Mouse (Mus musculus): ENCODE results near the gene 4930519P11Rik. TPM values are rescaled to one million over a fixed set of nuclear protein-coding genes. Genes with fewer than 3 reads are reported as not detected.

The 4930519P11Rik gene
- polyA plus RNA-seq, 1 experiment from 2014 or later, result 0.53 TPM

- H3K27ac ChIP-seq, result no peak overlapping the region
- no peaks in the 10 kb centered on the region for H3K27me3 ChIP-seq (ENCODE audit: poor library complexity, severe bottlenecking)
- no peak for DNase-seq (ENCODE audit: extremely low spot score, low spot score)
- peaks cover 34% of the 10 kb centered on the region for H3K4me1 ChIP-seq
- H3K4me3 ChIP-seq, result no peak overlapping the region
- H3K36me3 ChIP-seq (replicated peaks), result peaks cover 13% of the 10 kb centered on the region
- H3K9me3 ChIP-seq, result no peaks in the 10 kb centered on the region
- 86% methylated on average over 3 of the region's 3 CpGs for WGBS
Measured at GRCm38 (mm10) chr2:154617061-154617460, 3.8 kb upstream of the 4930519P11Rik start.

DNA sequence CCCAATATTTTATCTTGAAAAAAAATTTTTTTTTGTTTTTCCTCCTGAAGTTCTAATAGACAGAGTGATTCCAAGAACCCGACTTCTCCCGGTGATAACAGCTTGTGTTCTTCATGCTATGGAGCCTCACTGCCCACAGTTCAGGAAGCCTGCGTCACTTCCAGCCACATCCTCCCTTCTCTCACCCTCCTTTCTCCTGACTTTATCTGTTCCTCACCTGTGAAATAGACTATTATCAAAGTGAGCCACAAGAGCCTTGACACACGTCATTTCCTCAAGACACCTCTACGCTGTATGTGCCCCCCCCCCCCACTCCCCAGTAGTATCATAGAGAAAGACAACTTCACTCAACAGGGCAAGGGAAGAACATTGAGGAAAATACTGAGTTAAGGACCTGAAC lies 2.4 kb upstream of the 4930519P11Rik start:
- DNase-seq (ENCODE audit: extremely low spot score, low spot score), result no peak
- H3K9me3 ChIP-seq, result no peaks in the 10 kb centered on the region
- H3K4me1 ChIP-seq, result peaks cover 34% of the 10 kb centered on the region
- 95% methylated on average over 5 of the region's 5 CpGs for WGBS
- H3K36me3 ChIP-seq (replicated peaks), result peaks cover 9% of the 10 kb centered on the region
- H3K27ac ChIP-seq, result no peak overlapping the region
- H3K27me3 ChIP-seq (ENCODE audit: poor library complexity, severe bottlenecking), result no peaks in the 10 kb centered on the region
- no peak overlapping the region for H3K4me3 ChIP-seq

DNA sequence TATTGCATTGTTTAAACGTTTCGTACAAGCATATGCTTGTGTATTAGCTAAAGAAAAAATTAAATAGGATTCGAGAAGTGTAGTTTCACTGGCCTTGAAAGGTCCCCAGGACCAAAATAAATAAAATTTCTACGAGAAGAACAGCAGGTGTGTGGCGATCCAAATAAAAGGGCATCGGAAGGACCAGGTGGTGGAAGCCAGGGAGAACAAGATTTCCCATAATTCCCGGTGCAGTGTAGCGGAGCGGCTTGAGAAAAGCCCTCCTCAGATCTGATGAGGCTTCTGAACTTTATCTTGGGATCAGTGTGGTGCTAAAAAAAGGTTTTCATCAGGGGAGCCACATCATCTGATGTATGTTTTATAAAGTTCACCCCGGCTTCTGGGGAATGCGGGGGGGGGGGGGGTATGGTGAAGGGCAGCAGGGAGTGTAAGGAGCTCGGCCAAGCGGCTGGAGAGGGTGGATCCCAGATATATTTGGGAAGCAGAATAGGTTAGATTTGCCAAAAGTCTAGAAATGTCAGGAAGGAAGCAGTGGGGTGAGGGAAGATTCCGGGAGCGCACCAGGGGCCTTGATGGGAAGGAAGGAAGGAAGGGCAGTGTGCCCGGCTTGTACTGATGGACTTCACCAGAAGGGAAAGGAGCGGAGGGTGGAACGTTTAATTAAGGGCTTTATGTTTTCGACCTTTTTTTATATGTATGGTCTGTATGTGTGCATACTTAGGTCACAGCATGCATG lies 1.8 kb upstream of the 4930519P11Rik start:
- no peaks in the 10 kb centered on the region for H3K9me3 ChIP-seq
- H3K27me3 ChIP-seq (ENCODE audit: poor library complexity, severe bottlenecking), result no peaks in the 10 kb centered on the region
- peak overlapping the region; percentile 12; the same call in 1 of the 2 replicates for H3K4me3 ChIP-seq
- DNase-seq (ENCODE audit: extremely low spot score, low spot score), result no peak
- peaks cover 6% of the 10 kb centered on the region for H3K36me3 ChIP-seq (replicated peaks)
- H3K27ac ChIP-seq, result peak overlapping the region; percentile 96
- WGBS, result 74% methylated on average over 19 of the region's 19 CpGs
- peaks cover 34% of the 10 kb centered on the region for H3K4me1 ChIP-seq

DNA sequence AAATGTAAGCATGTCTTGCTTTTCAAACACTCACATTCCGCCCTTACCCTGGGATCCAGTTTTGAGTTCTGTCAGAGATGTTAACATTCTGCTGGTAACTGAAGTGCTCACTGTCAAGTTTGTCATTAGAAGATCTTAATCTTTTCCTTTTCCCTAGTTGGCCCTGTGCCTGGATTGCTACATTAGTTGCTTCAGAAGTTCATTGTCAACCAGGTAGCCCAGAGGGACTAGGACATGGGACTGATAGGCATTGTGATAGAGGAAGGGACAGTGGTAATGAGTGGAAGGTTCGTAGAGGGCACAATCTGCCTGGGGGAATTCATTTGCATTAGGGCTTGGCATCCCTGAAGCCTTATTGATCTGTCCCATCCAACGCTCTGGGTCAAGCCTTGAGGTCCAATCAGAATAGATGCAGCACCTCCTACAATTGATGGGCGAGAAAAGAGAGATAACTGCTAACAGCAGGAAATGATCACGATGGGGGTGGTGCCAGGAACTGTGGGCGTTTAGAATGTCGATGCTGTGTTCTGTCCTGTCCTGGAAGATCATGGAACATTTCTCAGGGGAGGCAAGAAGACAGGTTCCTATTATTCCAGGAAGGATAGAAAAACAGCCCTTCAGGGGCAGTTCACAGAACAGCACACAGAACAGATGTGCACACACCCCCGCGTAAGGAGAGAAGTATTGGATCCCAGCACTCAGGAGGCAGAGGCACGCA lies 4.0 kb downstream of the 4930519P11Rik start:
- H3K36me3 ChIP-seq (replicated peaks), result no peaks in the 10 kb centered on the region
- H3K4me1 ChIP-seq, result peaks cover 23% of the 10 kb centered on the region
- no peak for DNase-seq (ENCODE audit: extremely low spot score, low spot score)
- no peak overlapping the region for H3K27ac ChIP-seq
- no peak overlapping the region for H3K4me3 ChIP-seq
- H3K27me3 ChIP-seq (ENCODE audit: poor library complexity, severe bottlenecking), result peaks cover 6% of the 10 kb centered on the region
- no peaks in the 10 kb centered on the region for H3K9me3 ChIP-seq
- 70% methylated on average over 10 of the region's 10 CpGs for WGBS

DNA sequence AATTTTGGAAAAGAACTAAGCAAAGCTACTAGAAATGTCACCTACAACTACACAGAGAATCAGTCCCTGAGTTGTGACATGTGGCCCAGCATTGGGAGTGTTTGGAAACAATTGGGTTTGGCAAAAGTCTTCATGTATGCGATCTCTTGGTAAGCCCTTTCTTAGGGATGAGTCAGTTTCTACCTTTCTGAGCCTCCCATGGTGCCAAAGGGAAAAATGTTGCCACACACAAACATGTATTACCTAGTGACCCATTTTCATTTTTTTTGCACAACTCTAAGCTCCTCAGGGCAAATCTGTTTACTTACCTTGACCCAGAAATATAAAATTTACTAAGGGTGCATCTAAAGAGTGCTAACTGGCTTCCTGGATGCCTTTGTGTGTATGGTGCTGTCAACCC lies 6.3 kb downstream of the 4930519P11Rik start:
- Histone ChIP-seq H3K27me3 (ENCODE audit: poor library complexity, severe bottlenecking) (peaks cover 6% of the 10 kb centered on the region), H3K9me3 (no peaks in the 10 kb centered on the region), H3K4me3 (no peak overlapping the region), H3K36me3 (replicated peaks) (no peaks in the 10 kb centered on the region), H3K4me1 (peaks cover 16% of the 10 kb centered on the region), H3K27ac (no peak overlapping the region)
- 74% methylated on average over 1 of the region's 1 CpGs for WGBS
- no peak for DNase-seq (ENCODE audit: extremely low spot score, low spot score)

- H3K4me1 ChIP-seq, result peaks cover 16% of the 10 kb centered on the region
- H3K27me3 ChIP-seq (ENCODE audit: poor library complexity, severe bottlenecking), result peaks cover 6% of the 10 kb centered on the region
- 0 out of 2 replicates have a peak overlapping the region, but pooled peaks have one; percentile 51 for H3K27ac ChIP-seq
- H3K36me3 ChIP-seq (replicated peaks), result no peaks in the 10 kb centered on the region
- DNase-seq (ENCODE audit: extremely low spot score, low spot score), result no peak
- no peaks in the 10 kb centered on the region for H3K9me3 ChIP-seq
- 49% methylated on average over 7 of the region's 7 CpGs for WGBS
- H3K4me3 ChIP-seq, result peak overlapping the region; percentile 77
Measured at GRCm38 (mm10) chr2:154604156-154604555, 9.1 kb downstream of the 4930519P11Rik start.

- Histone ChIP-seq H3K4me1 (peaks cover 16% of the 10 kb centered on the region), H3K27me3 (ENCODE audit: poor library complexity, severe bottlenecking) (peaks cover 4% of the 10 kb centered on the region), H3K27ac (peak within 1 kb of the TSS; percentile 87), H3K9me3 (no peaks in the 10 kb centered on the region), H3K4me3 (peak within 1 kb of the TSS; percentile 77), H3K36me3 (replicated peaks) (no peaks in the 10 kb centered on the region)
- DNase-seq (ENCODE audit: extremely low spot score, low spot score), result peak; percentile 90
- WGBS, result 1% methylated on average over 13 of the region's 13 CpGs
Measured at GRCm38 (mm10) chr2:154603638-154604153, 9.5 kb downstream of the 4930519P11Rik start, which contains the start of gene Pxmp4. TSS of gene Pxmp4 (minus strand) at chr2:154603708.

DNA sequence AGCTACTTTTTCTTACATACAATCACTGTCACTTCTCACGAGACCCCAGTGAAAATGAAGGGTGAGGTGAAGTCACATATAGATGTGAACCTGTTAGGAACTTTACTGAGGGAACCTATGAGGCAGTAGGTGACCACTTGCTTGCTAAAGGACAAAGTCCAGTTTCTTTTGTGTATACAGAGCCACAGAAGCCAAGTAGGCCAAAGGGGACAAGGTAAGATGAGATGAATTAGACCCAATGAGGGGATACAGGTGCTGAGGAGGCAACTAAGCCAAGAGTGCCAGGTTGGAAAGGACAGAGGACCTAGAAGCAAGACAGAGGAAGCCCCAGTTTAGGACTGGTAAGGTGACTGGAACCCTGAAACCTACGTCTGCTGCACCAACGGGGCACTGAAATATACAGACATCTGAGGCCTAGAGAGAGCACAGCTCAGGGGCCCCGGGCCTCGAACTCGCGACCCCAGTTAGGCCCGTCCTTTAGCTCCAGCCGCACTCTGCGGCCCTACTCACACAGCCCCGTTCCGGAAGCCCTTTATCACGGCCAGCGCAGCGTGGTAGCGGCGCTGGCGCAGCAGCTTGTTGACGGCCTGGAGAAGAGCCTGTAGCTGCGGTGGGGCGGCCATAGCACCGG lies 10.1 kb downstream of the 4930519P11Rik start:
- 22% methylated on average over 22 of the region's 22 CpGs for WGBS
- peaks cover 16% of the 10 kb centered on the region for H3K4me1 ChIP-seq
- H3K27ac ChIP-seq, result peak overlapping the region; percentile 87
- H3K27me3 ChIP-seq (ENCODE audit: poor library complexity, severe bottlenecking), result no peaks in the 10 kb centered on the region
- no peak for DNase-seq (ENCODE audit: extremely low spot score, low spot score)
- H3K9me3 ChIP-seq, result no peaks in the 10 kb centered on the region
- no peaks in the 10 kb centered on the region for H3K36me3 ChIP-seq (replicated peaks)
- peak overlapping the region; percentile 77 for H3K4me3 ChIP-seq

DNA sequence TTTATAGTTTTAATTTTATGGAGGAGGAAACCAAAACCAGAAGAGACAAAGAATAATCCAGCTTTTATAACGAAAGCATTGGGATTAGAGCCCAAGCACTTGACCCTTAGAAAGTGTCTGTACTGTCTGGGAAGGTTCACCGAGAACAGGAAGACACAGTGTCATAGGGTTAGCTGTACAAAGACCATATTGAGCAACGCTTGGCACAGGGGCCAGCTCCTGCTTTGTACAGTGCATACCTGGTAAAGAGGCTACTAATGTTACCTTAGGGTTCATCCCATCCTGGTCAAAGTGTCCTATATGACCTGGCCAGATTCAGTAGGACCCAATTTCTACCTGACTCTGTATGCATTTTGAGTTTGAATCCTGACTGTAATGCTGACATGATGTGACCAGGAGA lies 11.9 kb downstream of the 4930519P11Rik start:
- no peaks in the 10 kb centered on the region for H3K36me3 ChIP-seq (replicated peaks)
- peaks cover 16% of the 10 kb centered on the region for H3K4me1 ChIP-seq
- no peak overlapping the region for H3K27ac ChIP-seq
- 78% methylated on average over 3 of the region's 3 CpGs for WGBS
- no peak for DNase-seq (ENCODE audit: extremely low spot score, low spot score)
- H3K4me3 ChIP-seq, result no peak overlapping the region
- no peaks in the 10 kb centered on the region for H3K27me3 ChIP-seq (ENCODE audit: poor library complexity, severe bottlenecking)
- no peaks in the 10 kb centered on the region for H3K9me3 ChIP-seq

DNA sequence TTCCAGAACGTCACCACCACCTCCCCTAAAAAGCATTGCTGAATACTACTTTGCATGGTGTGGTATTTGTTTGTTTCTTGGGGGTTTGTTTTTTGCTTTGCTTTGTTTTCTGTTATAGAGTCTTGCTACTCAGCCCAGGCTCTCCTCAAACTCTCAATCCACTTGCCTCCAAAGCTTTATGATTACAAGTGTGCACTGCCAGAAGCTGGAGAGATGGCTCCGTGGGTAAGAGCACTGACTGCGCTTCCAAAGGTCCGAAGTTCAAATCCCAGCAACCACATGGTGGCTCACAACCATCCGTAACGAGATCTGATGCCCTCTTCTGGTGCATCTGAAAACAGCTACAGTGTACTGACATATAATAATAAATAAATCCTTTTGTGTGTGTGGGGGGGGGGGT lies 12.7 kb downstream of the 4930519P11Rik start:
- Histone ChIP-seq H3K36me3 (replicated peaks) (no peaks in the 10 kb centered on the region), H3K4me1 (peaks cover 16% of the 10 kb centered on the region), H3K27me3 (ENCODE audit: poor library complexity, severe bottlenecking) (no peaks in the 10 kb centered on the region), H3K9me3 (no peaks in the 10 kb centered on the region), H3K27ac (no peak overlapping the region), H3K4me3 (no peak overlapping the region)
- no peak for DNase-seq (ENCODE audit: extremely low spot score, low spot score)
- 69% methylated on average over 6 of the region's 6 CpGs for WGBS

DNA sequence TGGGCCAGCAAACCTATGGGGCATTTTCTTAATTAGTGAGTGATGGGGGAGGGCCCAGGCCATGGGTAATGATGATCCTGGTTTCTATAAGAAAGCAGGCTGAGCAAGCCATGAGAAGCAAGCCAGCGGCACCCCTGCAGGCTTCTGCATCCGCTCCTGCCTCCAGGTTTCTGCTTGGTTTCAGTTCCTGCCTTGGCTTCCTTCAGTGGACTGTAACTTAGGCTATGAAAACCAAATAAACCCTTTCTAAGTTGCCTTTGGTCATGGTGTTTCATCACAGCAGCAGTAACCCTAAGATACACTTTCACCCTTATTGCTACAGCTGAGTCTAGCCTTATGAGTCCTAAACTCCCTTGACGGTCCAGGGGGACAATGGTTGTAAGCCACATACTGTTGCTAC lies 15.8 kb downstream of the 4930519P11Rik start:
- H3K4me3 ChIP-seq, result no peak overlapping the region

DNA sequence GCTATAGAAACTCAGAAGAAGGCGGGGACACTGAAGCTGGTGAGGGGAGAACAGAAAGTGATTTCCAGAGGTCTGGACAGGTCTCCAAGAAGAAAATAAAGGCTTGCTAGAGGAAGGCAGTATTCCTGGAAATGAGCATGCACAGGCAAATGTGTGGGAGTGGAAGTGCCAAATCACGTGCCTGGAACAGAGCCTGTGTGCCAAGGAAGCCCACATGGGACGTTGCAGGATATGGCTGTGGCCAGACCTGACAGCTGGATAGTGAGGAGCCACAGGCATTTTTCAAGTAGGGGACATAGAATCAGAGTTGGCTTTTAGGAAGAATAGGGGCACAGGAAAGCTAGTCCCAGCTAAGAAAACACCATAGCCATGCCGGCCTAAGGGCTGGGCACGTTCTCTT lies 17.5 kb downstream of the 4930519P11Rik start:
- Histone ChIP-seq H3K9me3 (no peaks in the 10 kb centered on the region; the same call in 1 of the 2 replicates), H3K4me3 (no peak overlapping the region), H3K36me3 (replicated peaks) (0 out of 2 replicates have a peak, but pooled peaks cover 3% of the 10 kb centered on the region), H3K27me3 (ENCODE audit: poor library complexity, severe bottlenecking) (no peaks in the 10 kb centered on the region), H3K27ac (no peak overlapping the region), H3K4me1 (no peaks in the 10 kb centered on the region)
- DNase-seq (ENCODE audit: extremely low spot score, low spot score), result no peak
- 85% methylated on average over 5 of the region's 5 CpGs for WGBS

More for the DNA sequence above, 15.8 kb downstream of the 4930519P11Rik start:
- no peak for DNase-seq (ENCODE audit: extremely low spot score, low spot score)
- no peaks in the 10 kb centered on the region for H3K27me3 ChIP-seq (ENCODE audit: poor library complexity, severe bottlenecking)
- WGBS, result 85% methylated on average over 3 of the region's 3 CpGs
- H3K9me3 ChIP-seq, result no peaks in the 10 kb centered on the region; the same call in 1 of the 2 replicates
- 0 out of 2 replicates have a peak, but pooled peaks cover 3% of the 10 kb centered on the region for H3K36me3 ChIP-seq (replicated peaks)
- no peaks in the 10 kb centered on the region for H3K4me1 ChIP-seq
- H3K27ac ChIP-seq, result no peak overlapping the region
